Mouse (Mus musculus) E14TG2a.4 (cell line): ENCODE results near the gene Zfp651.
A peak's percentile ranks its signal among the peaks of the same experiment; 100 is the strongest.

Source experiments
- H3K27me3 ChIP-seq: 2 replicates; pipeline ENCODE4 v1.6.1; 2014; ENCODE audit warnings: low read length, control low read depth; ENCODE audit not compliant: insufficient read depth
- H3K36me3 ChIP-seq: 2 replicates; pipeline ENCODE4 v1.6.1; 2014; ENCODE audit warnings: low read length, control low read depth; ENCODE audit not compliant: insufficient read depth
- H3K4me1 ChIP-seq: replicated peaks from 2 replicates; pipeline ENCODE4 v1.6.1; 2014; ENCODE audit warnings: low read depth, low read length, control low read depth
- H3K4me3 ChIP-seq: replicated peaks from 2 replicates; pipeline ENCODE4 v1.5.1; 2014; ENCODE audit warnings: mild to moderate bottlenecking, low read length
- H3K9me3 ChIP-seq: 2 replicates; pipeline ENCODE4 v1.6.1; 2014; ENCODE audit warnings: low read length, control low read depth
- CTCF ChIP-seq: conservative IDR thresholded peaks from 2 replicates; pipeline ENCODE4 v1.5.1; 2014; ENCODE audit warnings: low read length
- NANOG ChIP-seq: IDR thresholded peaks from 2 replicates; pipeline ENCODE4 v1.6.1; 2014; ENCODE audit warnings: borderline replicate concordance, low read length, mixed read lengths
- POU5F1 ChIP-seq: IDR thresholded peaks from 2 replicates; pipeline ENCODE4 v1.6.1; 2014; ENCODE audit warnings: low read length, borderline replicate concordance

Zfp651 gene

DNA sequence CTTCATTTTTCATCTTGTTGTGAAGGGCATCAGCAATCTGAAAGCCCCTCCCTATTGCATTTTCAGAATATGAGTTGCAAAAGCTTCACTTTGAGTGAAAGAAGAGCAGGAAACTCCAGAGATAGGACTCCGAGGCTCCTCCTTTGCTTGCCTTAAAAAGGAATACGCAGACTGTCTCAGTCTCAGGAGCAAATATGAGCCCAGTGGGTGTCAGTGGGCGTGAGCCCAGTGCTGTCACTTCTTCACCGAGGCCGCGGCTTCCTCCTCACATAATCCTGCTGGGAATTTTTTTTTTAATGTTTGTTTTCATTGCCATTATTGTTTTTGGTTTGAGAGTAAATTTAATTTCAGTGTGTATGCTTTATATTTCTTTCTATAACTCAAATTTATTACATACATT, 18.6 kb upstream of the Zfp651 start:
- Histone ChIP-seq H3K4me1 (no peaks in the 10 kb centered on the region), H3K9me3 (no peaks in the 10 kb centered on the region), H3K27me3 (no peaks in the 10 kb centered on the region), H3K36me3 (peaks cover 73% of the 10 kb centered on the region), H3K4me3 (no peak overlapping the region)
- TF ChIP-seq CTCF (no peak), POU5F1 (no peak), NANOG (no peak)

DNA sequence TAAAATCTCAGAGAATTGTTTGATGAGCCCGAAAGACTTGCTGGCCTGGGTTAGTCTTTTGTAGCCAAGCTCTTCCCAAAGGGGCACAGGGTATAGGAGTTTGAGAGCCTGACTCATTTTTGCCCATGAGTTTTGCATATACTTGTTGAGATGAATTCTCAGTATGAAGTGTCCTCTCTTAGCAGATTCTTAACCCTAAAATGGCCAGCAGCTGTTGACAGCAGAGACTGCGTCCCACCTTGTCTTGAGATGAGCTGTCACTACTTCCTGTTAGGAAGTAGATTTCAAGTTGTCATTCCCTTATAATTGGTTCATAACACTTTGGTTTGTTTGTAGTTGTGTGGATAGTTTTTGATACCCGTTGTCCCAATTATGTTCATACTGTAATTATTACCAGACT, 18.0 kb upstream of the Zfp651 start:
- Histone ChIP-seq H3K36me3 (peaks cover 77% of the 10 kb centered on the region), H3K4me1 (no peaks in the 10 kb centered on the region), H3K9me3 (no peaks in the 10 kb centered on the region), H3K27me3 (no peaks in the 10 kb centered on the region), H3K4me3 (no peak overlapping the region)
- TF ChIP-seq POU5F1: no peak

- H3K27me3 ChIP-seq: no peaks in the 10 kb centered on the region
- no peak for TF ChIP-seq POU5F1
These were observed 15.1 kb upstream of the Zfp651 start for GRCm38 (mm10) chr9:121744051-121744450.

GRCm38 (mm10) chr9:121752774-121753173, 6.4 kb upstream of the Zfp651 start:
- Histone ChIP-seq H3K36me3 (peaks cover 90% of the 10 kb centered on the region), H3K4me1 (peaks cover 8% of the 10 kb centered on the region), H3K9me3 (no peaks in the 10 kb centered on the region), H3K4me3 (no peak overlapping the region), H3K27me3 (peaks cover 4% of the 10 kb centered on the region)
- TF ChIP-seq CTCF: no peak
- TF ChIP-seq NANOG: no peak
- no peak for TF ChIP-seq POU5F1

More at GRCm38 (mm10) chr9:121744051-121744450, 15.1 kb upstream of the Zfp651 start:
- Histone ChIP-seq H3K4me1 (no peaks in the 10 kb centered on the region), H3K9me3 (no peaks in the 10 kb centered on the region), H3K36me3 (peaks cover 92% of the 10 kb centered on the region), H3K4me3 (no peak overlapping the region)

- peaks cover 20% of the 10 kb centered on the region for H3K4me1 ChIP-seq
- TF ChIP-seq CTCF (no peak), NANOG (no peak), POU5F1 (no peak)
- peaks cover 71% of the 10 kb centered on the region for H3K36me3 ChIP-seq
- no peaks in the 10 kb centered on the region for H3K9me3 ChIP-seq
- peaks cover 19% of the 10 kb centered on the region for H3K27me3 ChIP-seq
- H3K4me3 ChIP-seq: no peak overlapping the region
These were observed 4.5 kb upstream of the Zfp651 start for GRCm38 (mm10) chr9:121754624-121755023.

DNA sequence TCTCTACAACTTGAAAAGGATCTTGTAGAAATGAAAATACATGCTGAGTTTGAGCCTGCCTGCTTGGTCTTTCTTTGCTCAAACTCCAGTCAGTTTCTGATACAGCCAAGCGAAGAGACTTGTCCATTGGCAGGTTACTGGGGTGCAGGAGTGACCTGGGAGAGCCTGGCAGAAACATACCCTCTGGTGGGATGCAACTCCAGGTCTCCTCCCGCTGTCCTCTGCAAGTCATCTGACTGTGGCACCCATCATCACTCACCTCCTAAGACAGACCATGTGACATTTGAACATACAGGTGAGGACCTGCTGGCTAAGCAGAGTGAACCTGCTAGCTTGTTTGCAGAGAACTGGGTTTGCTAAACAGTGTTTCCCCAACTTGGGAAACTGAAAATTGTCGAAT, 2.3 kb upstream of the Zfp651 start:
- Histone ChIP-seq H3K4me3 (no peak overlapping the region), H3K27me3 (peaks cover 32% of the 10 kb centered on the region), H3K4me1 (peaks cover 35% of the 10 kb centered on the region), H3K36me3 (peaks cover 50% of the 10 kb centered on the region), H3K9me3 (no peaks in the 10 kb centered on the region)
- TF ChIP-seq NANOG: no peak
- no peak for TF ChIP-seq CTCF
- no peak for TF ChIP-seq POU5F1

DNA sequence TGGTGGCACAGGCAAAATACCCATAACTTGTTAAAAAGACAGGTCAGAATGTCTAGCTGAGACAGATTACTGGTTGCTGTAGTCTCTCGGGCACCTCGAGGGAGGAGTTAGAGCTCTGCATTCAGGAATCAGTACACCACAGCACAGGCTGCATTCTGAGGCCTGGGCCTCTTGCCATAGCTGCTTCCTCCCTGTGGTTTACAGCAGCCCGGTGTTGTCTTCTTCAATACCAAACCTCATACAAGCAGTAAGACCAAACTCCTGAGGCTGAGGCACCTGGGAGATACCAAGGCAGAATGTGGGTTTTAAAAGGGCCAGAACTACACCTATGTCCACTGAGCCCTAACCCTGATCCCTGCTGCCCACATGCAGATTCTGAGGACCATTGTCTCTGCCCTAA, 1.7 kb upstream of the Zfp651 start:
- TF ChIP-seq POU5F1 (no peak), CTCF (no peak), NANOG (no peak)
- Histone ChIP-seq H3K4me3 (no peak overlapping the region), H3K36me3 (peaks cover 43% of the 10 kb centered on the region), H3K27me3 (peaks cover 39% of the 10 kb centered on the region), H3K9me3 (no peaks in the 10 kb centered on the region), H3K4me1 (peaks cover 41% of the 10 kb centered on the region)

DNA sequence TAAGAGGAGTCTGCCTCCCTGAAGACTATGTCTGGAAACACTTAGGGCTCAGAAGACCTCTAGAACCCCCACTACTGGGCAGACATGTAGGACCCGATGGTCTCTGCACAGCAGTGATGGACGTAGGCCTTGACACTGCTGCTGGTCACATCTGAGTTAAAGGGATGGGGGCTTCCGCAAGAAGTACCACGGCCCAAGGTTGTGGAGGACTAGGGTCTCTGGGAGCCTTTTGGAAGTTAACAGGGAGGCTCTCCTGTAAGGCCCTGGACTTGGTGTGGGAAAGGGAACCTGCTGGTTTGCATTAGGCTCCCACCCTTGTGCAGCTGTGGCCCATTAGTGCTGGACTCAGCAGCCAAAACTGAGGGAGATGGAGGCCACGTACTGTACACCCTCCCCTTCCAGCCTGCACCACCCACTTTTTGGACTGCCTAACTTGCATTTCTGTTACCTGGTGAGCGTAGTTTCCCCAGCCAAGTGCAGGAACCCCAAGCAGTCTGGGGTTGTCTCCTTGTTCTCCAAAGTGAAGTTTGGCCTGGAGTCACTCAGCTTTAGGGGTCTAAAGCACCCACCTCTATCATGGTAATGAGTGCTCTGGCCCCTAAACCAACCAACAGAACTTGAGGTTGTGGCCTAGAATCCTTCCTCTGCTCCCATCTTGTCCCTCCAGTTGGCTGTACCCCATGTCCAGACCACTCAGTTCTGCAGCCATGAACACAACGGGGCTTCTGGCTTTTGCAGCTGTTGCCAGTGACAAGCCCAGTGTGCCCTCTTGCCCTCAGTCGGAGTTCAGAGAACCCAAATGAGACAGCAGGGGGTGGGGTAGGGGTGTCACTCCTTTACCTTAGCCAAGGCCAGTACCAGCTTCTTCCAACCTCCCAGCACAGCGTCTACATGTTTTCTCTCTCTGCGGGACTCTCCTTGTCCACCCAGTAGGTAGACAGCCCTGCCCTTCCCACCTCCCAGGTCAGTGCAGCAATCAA, 1.0 kb upstream of the Zfp651 start:
- Histone ChIP-seq H3K9me3 (no peaks in the 10 kb centered on the region), H3K27me3 (peaks cover 46% of the 10 kb centered on the region), H3K4me3 (peak overlapping the region; percentile 85), H3K36me3 (peaks cover 36% of the 10 kb centered on the region), H3K4me1 (peaks cover 45% of the 10 kb centered on the region)
- TF ChIP-seq POU5F1 (no peak), NANOG (no peak), CTCF (no peak)
